Mouse (Mus musculus) heart, embryonic 15.5 days (tissue): ENCODE data around the gene Amer3. TPM values are rescaled to one million over a fixed set of nuclear protein-coding genes. Genes with fewer than 3 reads are reported as not detected.

Experiments used
- ATAC-seq: fragments of 200-750 bp; cut with Nextera tagmentation; replicated peaks from 2 replicates; pipeline ENCODE4 v1.8.0; 2017; ENCODE audit warnings: low read depth, moderate TSS enrichment; ENCODE audit not compliant: insufficient number of reproducible peaks, insufficient read depth, low FRiP score
- H3K27ac ChIP-seq: fragments of 300-500 bp; sonication (generic); 2 replicates; pipeline ENCODE4 v1.5.1; 2015; ENCODE audit warnings: mild to moderate bottlenecking, inconsistent platforms
- H3K27me3 ChIP-seq: fragments of 300-500 bp; sonication (generic); 2 replicates; pipeline ENCODE4 v1.6.1; 2015; ENCODE audit warnings: inconsistent platforms
- H3K36me3 ChIP-seq: fragments of 300-500 bp; sonication (generic); 2 replicates; pipeline ENCODE4 v1.6.1; 2015; ENCODE audit warnings: mild to moderate bottlenecking, inconsistent platforms
- H3K4me1 ChIP-seq: fragments of 300-500 bp; sonication (generic); replicated peaks from 2 replicates; pipeline ENCODE4 v1.6.1; 2015; ENCODE audit warnings: inconsistent platforms
- H3K4me2 ChIP-seq: fragments of 300-500 bp; sonication (generic); 2 replicates; pipeline ENCODE4 v1.6.1; 2015; ENCODE audit warnings: inconsistent platforms, mild to moderate bottlenecking, moderate library complexity
- H3K4me3 ChIP-seq: fragments of 300-500 bp; sonication (generic); 2 replicates; pipeline ENCODE4 v1.5.1; 2015; ENCODE audit warnings: mild to moderate bottlenecking, inconsistent platforms
- H3K9ac ChIP-seq: fragments of 300-500 bp; sonication (generic); 2 replicates; pipeline ENCODE4 v1.6.1; 2015; ENCODE audit warnings: mild to moderate bottlenecking, inconsistent platforms
- H3K9me3 ChIP-seq: fragments of 300-500 bp; sonication (generic); replicated peaks from 2 replicates; pipeline ENCODE4 v1.6.1; 2016; ENCODE audit warnings: inconsistent platforms
- WGBS: fragments of 180-500 bp; shearing (Covaris S2); methylation state at CpG from one replicate; pipeline ENCODE4 v1.1.7; 2015; ENCODE audit warnings: mixed read lengths; 5-methylcytosine and 5-hydroxymethylcytosine counted together
- polyA plus RNA-seq: library from polyadenylated mRNA; unstranded; fragments of >200 nt; fragmentation: Nextera tagmentation; extraction: Ambion mirVana; gene quantifications from 2 replicates; pipeline ENCODE4 v1.2.1, GENCODE M21; 2015

The Amer3 gene
- polyA plus RNA-seq, 1 experiment from 2014 or later: 0.04 TPM

DNA sequence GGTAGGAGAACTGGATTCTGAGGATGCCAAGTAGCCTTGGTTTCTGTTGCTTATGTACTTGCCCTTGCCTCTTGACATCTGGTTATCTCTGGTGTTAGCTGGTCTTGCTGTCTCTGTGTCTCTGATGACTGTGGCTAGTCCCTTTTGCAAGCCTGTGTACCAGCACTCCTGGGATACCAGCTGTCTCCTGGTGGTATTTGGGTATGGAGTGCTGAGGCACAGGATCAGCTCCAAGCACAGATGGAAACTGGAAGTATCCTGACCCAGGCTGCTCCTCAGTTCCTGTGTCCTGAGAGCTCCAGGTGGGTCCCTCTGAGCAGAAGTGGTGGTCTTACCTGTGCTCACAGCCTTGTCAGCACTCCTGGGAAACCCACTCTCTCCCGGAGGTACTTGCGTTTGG is 11.3 kb upstream of the Amer3 start:
- H3K4me2 ChIP-seq: no peak overlapping the region
- H3K4me1 ChIP-seq: no peaks in the 10 kb centered on the region
- H3K9ac ChIP-seq: no peak overlapping the region
- 93% methylated on average over 2 of the region's 2 CpGs for WGBS
- no peaks in the 10 kb centered on the region for H3K27me3 ChIP-seq
- no peaks in the 10 kb centered on the region for H3K9me3 ChIP-seq
- ATAC-seq: no peak
- H3K27ac ChIP-seq: no peak overlapping the region
- no peaks in the 10 kb centered on the region for H3K36me3 ChIP-seq
- no peak overlapping the region for H3K4me3 ChIP-seq

DNA sequence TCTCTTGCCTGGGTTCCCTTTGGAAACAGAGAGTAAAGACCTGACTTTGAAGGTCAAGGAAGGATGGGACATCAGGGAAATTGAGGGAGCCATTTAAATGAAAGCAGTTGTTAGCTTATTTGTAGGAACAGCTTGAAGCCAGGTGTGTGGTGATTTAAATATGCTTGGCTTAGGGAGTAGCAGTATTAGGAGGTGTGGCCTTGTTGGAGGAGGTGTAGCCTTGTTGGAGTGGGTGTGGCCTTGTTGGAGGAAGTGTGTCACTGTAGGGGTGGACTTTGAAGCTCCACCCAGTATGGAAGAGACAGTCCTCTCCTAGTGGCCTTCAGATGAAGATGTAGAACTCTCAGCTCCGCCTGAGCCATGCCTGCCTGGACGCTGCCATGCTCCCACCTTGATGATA is 9.6 kb upstream of the Amer3 start:
- H3K9ac ChIP-seq: no peak overlapping the region
- H3K36me3 ChIP-seq: no peaks in the 10 kb centered on the region
- H3K4me2 ChIP-seq: no peak overlapping the region
- H3K27me3 ChIP-seq: no peaks in the 10 kb centered on the region
- no peak for ATAC-seq
- no peak overlapping the region for H3K4me3 ChIP-seq
- WGBS: 92% methylated on average over 2 of the region's 2 CpGs
- no peaks in the 10 kb centered on the region for H3K9me3 ChIP-seq
- no peaks in the 10 kb centered on the region for H3K4me1 ChIP-seq
- no peak overlapping the region for H3K27ac ChIP-seq

DNA sequence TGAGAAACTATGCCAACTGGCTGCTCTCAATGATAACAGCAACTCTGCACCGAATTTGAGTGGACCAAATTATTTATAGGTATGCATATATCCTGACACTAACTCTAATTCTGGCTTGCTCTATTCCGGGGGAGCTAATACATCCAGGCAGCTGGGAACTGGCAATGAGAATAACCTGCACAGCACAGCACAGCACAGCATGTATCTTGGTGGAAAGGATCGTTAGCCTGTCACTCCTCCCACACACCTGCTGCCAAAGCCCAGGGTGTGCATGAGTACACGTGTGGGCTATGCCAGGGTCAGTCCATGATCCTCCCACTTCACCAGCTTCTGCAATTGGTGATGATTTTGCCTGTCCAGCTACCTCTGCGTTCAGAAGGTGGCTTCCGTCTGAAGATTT is 8.0 kb upstream of the Amer3 start:
- 66% methylated on average over 6 of the region's 6 CpGs for WGBS
- H3K27ac ChIP-seq: no peak overlapping the region
- H3K4me1 ChIP-seq: no peaks in the 10 kb centered on the region
- no peak for ATAC-seq
- no peaks in the 10 kb centered on the region for H3K27me3 ChIP-seq
- no peaks in the 10 kb centered on the region for H3K36me3 ChIP-seq
- no peak overlapping the region for H3K9ac ChIP-seq
- no peak overlapping the region for H3K4me2 ChIP-seq
- no peaks in the 10 kb centered on the region for H3K9me3 ChIP-seq
- no peak overlapping the region for H3K4me3 ChIP-seq

DNA sequence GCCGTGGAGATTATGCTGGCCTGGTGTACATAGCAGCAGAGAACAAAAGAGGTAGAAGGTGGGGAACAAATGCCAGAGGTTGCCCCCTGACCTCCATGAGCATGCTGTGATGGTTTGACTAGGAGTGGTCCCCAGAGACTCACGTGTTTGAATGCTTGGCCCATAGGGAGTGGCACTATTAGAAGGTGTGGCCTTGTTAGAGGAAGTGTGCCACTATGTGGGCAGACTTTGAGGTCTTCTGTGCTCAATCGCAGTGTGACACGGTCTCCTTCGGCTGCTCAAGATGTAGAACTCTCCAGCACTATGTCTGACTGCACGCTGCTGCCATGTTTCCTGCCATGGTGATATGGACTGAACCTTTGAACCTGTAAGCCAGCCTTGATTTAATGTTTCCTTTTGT is 6.2 kb upstream of the Amer3 start:
- 81% methylated on average over 6 of the region's 6 CpGs for WGBS
- no peaks in the 10 kb centered on the region for H3K4me1 ChIP-seq
- ATAC-seq: no peak
- no peak overlapping the region for H3K9ac ChIP-seq
- H3K4me2 ChIP-seq: no peak overlapping the region
- H3K4me3 ChIP-seq: no peak overlapping the region
- H3K27ac ChIP-seq: no peak overlapping the region
- H3K27me3 ChIP-seq: peaks cover 8% of the 10 kb centered on the region
- H3K9me3 ChIP-seq: no peaks in the 10 kb centered on the region
- H3K36me3 ChIP-seq: no peaks in the 10 kb centered on the region

DNA sequence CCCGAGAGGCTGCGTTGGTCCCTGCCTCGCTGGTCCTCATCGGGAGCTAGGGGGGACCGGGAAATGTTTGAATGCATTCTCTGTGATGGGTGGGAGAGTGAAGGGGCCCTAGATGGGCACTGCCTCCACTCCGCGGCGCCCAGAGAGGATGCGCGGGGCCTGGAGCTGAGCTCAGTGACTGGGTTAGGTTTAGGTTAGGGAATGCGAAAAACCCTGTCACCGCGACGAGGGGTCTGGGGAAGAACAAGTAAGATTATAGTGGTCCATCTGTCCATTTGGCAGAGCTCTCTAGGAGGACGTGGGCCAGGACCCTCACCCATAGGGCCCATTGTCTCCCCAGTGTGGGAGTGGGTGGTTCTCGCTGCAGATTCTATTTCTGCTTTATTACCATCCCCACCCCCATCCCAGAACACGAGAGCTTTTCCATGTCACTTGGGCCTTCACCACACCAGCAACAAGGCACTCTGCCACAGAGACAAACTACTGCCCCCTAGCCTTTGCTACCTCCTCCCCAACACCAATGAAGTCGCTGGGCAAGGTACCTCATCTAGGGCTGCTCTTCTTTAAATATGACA is 412 bp downstream of the Amer3 start:
- 3% methylated on average over 18 of the region's 18 CpGs for WGBS
- ATAC-seq: no peak
- Histone ChIP-seq H3K4me2 (peak overlapping the region; percentile 72), H3K27ac (no peak overlapping the region), H3K9me3 (no peaks in the 10 kb centered on the region), H3K4me1 (peaks cover 11% of the 10 kb centered on the region), H3K4me3 (peak overlapping the region; percentile 43), H3K9ac (no peak overlapping the region), H3K27me3 (peaks cover 42% of the 10 kb centered on the region), H3K36me3 (no peaks in the 10 kb centered on the region)

DNA sequence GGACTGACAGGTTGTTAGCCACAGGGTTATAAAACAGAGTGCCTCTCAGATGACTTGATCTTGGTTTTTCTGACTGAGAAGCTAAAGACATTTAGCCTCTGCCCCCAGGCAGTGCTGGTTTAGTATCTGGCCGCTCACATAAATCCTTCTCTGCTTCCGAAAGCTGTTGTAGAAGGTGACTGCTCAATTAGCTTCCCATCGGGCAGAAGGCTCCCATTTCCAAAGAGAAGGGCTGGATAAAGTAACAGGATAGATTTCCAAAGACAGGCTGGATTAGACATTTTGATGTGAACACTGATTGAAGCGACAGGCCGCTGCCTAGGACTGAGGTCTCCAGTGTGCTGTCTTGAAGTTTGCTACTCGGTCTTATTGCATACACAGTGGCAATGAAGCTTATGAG is 2.8 kb downstream of the Amer3 start:
- 72% methylated on average over 6 of the region's 6 CpGs for WGBS
- ATAC-seq: no peak
- Histone ChIP-seq H3K27me3 (peaks cover 39% of the 10 kb centered on the region), H3K4me2 (no peak overlapping the region), H3K9me3 (no peaks in the 10 kb centered on the region), H3K4me1 (peaks cover 11% of the 10 kb centered on the region), H3K27ac (no peak overlapping the region), H3K36me3 (no peaks in the 10 kb centered on the region), H3K9ac (no peak overlapping the region), H3K4me3 (no peak overlapping the region)

DNA sequence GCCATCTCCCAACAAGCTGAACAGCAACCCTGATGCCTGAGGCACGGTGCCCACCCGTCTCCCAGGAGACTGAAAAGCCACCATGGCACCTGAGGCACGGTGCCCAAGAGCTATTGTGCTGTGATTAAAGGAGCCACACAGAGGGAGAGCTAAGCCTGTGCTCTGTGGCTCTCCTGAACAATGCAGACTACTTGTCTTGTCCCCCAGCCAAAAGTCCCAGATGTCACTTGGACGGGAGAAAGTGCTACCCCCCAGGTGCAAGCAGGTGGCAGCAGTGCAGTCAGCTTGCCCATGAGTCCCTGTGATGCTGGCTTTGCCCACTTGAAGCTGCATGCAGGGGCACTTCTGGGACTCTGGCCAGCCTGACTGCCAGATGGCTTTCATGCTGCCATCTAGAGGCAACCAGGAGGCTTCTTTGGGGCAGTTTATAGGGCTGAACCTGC is 4.4 kb downstream of the Amer3 start:
- H3K36me3 ChIP-seq: no peaks in the 10 kb centered on the region
- no peak for ATAC-seq
- no peak overlapping the region for H3K9ac ChIP-seq
- no peak overlapping the region for H3K4me2 ChIP-seq
- H3K4me1 ChIP-seq: peaks cover 10% of the 10 kb centered on the region
- H3K27me3 ChIP-seq: peaks cover 28% of the 10 kb centered on the region
- no peak overlapping the region for H3K4me3 ChIP-seq
- H3K27ac ChIP-seq: no peak overlapping the region
- H3K9me3 ChIP-seq: no peaks in the 10 kb centered on the region
- 29% methylated on average over 4 of the region's 4 CpGs for WGBS

DNA sequence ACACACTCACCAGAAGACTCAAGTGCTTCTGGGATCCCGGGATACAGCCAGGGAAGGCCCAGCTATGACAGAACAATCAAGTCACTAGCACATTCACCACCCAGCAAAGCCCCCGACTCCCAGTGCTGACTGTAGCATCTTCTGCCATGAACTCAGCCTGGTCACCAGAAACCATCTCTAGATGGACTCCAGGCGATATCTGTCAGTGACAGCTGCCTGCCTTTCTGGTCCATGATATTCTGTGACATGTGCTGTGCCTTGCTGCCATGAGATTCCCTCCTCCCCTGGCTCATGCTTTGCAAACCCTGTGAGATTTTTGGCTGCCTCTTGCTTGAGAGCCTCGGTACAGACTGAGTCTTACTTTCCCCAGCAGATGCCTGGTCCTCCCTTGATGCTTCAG is 5.3 kb downstream of the Amer3 start:
- Histone ChIP-seq H3K4me2 (no peak overlapping the region), H3K36me3 (no peaks in the 10 kb centered on the region), H3K9me3 (no peaks in the 10 kb centered on the region), H3K9ac (no peak overlapping the region), H3K4me1 (peaks cover 3% of the 10 kb centered on the region), H3K4me3 (no peak overlapping the region), H3K27me3 (peaks cover 21% of the 10 kb centered on the region), H3K27ac (no peak overlapping the region)
- ATAC-seq: no peak
- 63% methylated on average over 4 of the region's 4 CpGs for WGBS

DNA sequence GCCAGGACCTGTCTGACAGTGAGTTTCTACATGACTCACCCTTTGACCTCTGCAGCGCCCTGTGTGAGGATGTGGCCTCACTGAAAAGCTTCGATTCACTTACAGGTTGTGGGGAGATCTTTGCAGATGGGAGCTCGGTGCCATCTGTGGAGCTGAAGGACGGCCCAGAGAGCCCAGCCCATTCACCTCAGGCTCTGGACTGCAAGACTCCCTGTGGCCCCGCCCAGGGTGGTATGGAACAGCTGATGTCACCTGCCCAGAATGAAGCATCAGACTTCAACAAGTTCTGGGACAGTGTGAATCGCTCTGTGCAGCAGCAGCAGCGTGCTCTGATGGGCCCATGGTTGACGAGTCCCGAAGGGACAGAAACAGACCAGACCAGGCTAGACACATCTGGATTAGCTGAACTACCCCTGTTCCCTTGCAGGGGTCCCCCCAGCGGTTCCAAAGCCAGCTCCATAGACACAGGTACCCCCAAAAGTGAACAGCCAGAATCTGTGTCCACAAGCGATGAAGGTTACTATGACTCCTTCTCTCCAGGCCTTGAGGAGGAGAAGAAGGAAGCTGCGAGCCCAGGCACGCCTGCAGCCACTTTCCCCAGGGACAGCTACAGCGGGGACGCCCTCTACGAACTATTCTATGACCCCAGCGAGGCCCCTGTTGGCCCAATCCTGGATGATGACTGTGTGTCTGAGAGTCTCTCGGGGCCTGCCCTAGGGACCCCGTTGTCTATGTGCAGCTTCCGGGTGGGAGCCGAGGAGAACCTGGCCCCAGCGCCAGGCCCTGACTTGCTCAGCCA is 8.0 kb downstream of the Amer3 start:
- no peak overlapping the region for H3K4me3 ChIP-seq
- H3K36me3 ChIP-seq: no peaks in the 10 kb centered on the region
- H3K9me3 ChIP-seq: no peaks in the 10 kb centered on the region
- WGBS: 77% methylated on average over 22 of the region's 22 CpGs
- H3K27ac ChIP-seq: no peak overlapping the region
- peaks cover 6% of the 10 kb centered on the region; the same call in 1 of the 2 replicates for H3K27me3 ChIP-seq
- no peak for ATAC-seq
- no peaks in the 10 kb centered on the region for H3K4me1 ChIP-seq
- no peak overlapping the region for H3K9ac ChIP-seq
- no peak overlapping the region for H3K4me2 ChIP-seq

DNA sequence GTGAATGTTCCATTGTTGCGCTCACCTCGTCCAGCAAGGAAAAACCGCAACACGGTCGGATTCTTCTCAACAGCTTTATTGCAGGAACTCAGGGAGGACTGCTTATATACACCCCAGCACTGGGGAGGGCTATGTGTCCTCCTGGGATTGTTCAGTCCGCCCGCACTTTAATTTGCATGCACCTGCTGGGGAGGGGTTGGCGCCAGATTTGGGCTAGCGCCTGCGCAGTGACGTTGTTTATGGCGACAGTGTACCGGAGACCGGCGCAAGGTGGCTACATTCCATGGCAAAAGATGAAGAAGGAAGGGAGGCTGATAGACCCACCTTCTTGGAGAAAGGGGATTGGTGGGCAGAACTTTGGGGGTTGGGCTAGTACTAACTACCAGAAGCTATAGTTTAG is 20.5 kb downstream of the Amer3 start:
- Histone ChIP-seq H3K4me2 (no peak overlapping the region), H3K27ac (no peak overlapping the region), H3K4me1 (no peaks in the 10 kb centered on the region), H3K9me3 (0 out of 2 replicates have a peak, but pooled peaks cover 3% of the 10 kb centered on the region), H3K4me3 (no peak overlapping the region), H3K27me3 (no peaks in the 10 kb centered on the region), H3K9ac (no peak overlapping the region), H3K36me3 (no peaks in the 10 kb centered on the region)
- no peak for ATAC-seq
- 74% methylated on average over 15 of the region's 15 CpGs for WGBS

DNA sequence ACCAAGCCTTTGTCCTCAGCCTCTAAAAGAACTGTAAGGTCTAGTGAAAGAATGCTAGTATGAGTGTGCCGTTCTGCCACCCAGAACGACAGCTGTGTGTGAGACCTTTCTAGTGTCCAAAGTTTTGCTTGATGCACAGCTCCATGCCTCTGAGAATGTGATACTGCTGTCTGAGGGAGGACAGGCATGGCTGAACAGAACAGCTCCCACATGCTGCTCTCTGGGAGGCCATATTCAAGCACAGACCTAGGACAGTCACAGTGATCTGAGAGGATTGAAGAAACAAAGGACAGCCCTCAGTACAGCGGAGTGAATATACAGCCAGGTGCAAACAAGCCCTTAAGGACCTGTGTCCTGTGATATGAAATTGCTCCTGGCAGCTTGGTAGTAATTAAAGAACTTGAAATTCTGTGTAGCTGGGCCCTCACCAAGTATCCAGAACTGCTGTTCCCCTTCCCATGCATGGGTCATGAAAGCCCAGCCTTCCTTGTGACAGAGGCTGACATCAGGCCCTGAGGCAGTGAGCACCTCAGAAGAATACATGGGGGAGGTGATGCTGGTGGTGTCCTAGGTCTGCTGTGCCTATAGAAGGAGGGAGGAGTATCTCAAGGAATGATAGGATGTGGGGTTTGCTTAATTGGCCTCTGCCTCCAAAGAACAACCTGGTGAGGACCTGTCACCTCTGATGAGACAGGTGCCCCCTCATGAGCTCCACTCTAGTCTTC is 22.0 kb downstream of the Amer3 start:
- Histone ChIP-seq H3K9me3 (no peaks in the 10 kb centered on the region), H3K4me3 (no peak overlapping the region), H3K4me1 (no peaks in the 10 kb centered on the region), H3K27ac (no peak overlapping the region), H3K9ac (no peak overlapping the region), H3K4me2 (no peak overlapping the region), H3K27me3 (no peaks in the 10 kb centered on the region), H3K36me3 (no peaks in the 10 kb centered on the region)
- WGBS: 54% methylated on average over 3 of the region's 3 CpGs
- no peak for ATAC-seq
